ENCODE assay signal across 14 mouse cellular contexts in the genomic region with DNA sequence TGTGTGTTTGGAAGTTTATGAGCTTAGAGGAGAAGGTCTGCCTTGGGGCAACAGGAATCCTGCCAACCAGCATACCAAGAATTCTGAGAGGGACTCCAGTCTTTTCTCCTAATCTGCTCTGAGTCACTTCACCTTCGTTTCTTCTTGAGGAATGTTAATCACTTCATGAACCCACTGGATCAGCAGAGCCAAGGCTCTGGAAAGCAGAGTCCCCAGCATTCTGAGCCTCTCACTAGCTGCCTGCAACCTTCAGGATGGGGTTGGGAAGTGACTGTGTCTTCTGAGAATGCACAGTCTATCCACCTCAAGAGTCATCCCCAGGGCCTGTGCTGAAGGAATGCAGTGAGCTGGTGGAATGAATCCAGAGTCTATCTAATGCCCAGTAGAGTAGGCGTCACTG. TPM values are rescaled to one million over a fixed set of nuclear protein-coding genes. Genes with fewer than 3 reads are reported as not detected.
DNase-seq lines count a peak whose midpoint lies in the region; ATAC-seq and TF ChIP-seq lines count a peak whose summit lies in the region.
"Had no signal": no experiment of that assay in that cellular context is flagged by ENCODE, and none has a peak within 500 bp of the region (broad histone marks: within the 10 kb centered on the region; RNA-seq: fewer than 3 reads in every experiment).

No protein-coding gene starts in this region.

- no peak overlapping the region for H3K4me2 ChIP-seq in heart, embryonic 16.5 days (ENCODE audit: low read depth, low read length)
- H3K4me2 ChIP-seq in embryonic facial prominence, embryonic 14.5 days (ENCODE audit: low read depth, low read length) = no peak overlapping the region

- H3K27me3 ChIP-seq in heart, embryonic 16.5 days (ENCODE audit: control insufficient read depth, insufficient read depth, low read length) = no peaks in the 10 kb centered on the region
- H3K27me3 ChIP-seq in embryonic facial prominence, embryonic 14.5 days (replicated peaks; ENCODE audit: control insufficient read depth, insufficient read depth, low read length) = no peaks in the 10 kb centered on the region
- H3K27me3 ChIP-seq: CH12.LX had no signal

- intact Hi-C loops in heart, postnatal 14 days (cut with DNase I) = no loop called here
- intact Hi-C loops in left cerebral cortex, adult 2 months (cut with DNase I) = loop anchor here (5.0 kb wide), 1 partner anchor 156 kb away; no protein-coding TSS in a partner anchor

- DNase-seq in heart, postnatal 14 days = no peak
- DNase-seq in lung, postnatal 10 days = peak; percentile 41
- no peak for DNase-seq in lung, adult 2 months
- DNase-seq in embryonic facial prominence, embryonic 14.5 days (ENCODE audit: low spot score) = peak; percentile 70
- DNase-seq in yolk sac, embryonic 10.5 days (ENCODE audit: low spot score) = peak; percentile 42
- no peak for DNase-seq in left cerebral cortex, adult 2 months (ENCODE audit: extremely low spot score in 1 of 2, low spot score in 2 of 2)
- DNase-seq: gastrocnemius, postnatal 36 days; heart, postnatal 36 days; kidney, adult 9 months; midbrain, embryonic 14.5 days; thymus, adult 18-20 months had no signal

- H3K9me3 ChIP-seq in heart, embryonic 16.5 days (replicated peaks; ENCODE audit: control insufficient read depth, low read length) = no peaks in the 10 kb centered on the region
- H3K9me3 ChIP-seq in embryonic facial prominence, embryonic 14.5 days (ENCODE audit: control insufficient read depth, low read length) = no peaks in the 10 kb centered on the region

- H3K27ac ChIP-seq in heart, embryonic 16.5 days (ENCODE audit: low read length) = peak overlapping the region; percentile 51
- 0 out of 2 replicates have a peak overlapping the region, but pooled peaks have one; percentile 33 for H3K27ac ChIP-seq in embryonic facial prominence, embryonic 14.5 days (replicated peaks; ENCODE audit: low read depth, low read length)
- H3K27ac ChIP-seq in left cerebral cortex, adult 2 months = no peak overlapping the region

- WGBS in heart, embryonic 16.5 days = 35% methylated on average over 2 of the region's 2 CpGs
- 40% methylated on average over 2 of the region's 2 CpGs for WGBS in lung, adult 2 months
- 37% methylated on average over 2 of the region's 2 CpGs for WGBS in embryonic facial prominence, embryonic 14.5 days

- TF ChIP-seq CTCF in lung, adult 2 months (IDR thresholded peaks at IDR 0.05; ENCODE audit: insufficient read depth, low read length) = no peak
- TF ChIP-seq CTCF in left cerebral cortex, adult 2 months (IDR thresholded peaks at IDR 0.05) = no peak

- no peak overlapping the region for H3K9ac ChIP-seq in heart, embryonic 16.5 days (ENCODE audit: low read length)
- no peak overlapping the region for H3K9ac ChIP-seq in embryonic facial prominence, embryonic 14.5 days (ENCODE audit: low read depth, low read length)

- TF ChIP-seq POLR2A in lung, adult 2 months (IDR thresholded peaks at IDR 0.05; ENCODE audit: borderline replicate concordance, extremely low read depth, low read depth, low read length) = no peak

- peaks cover 8% of the 10 kb centered on the region for H3K4me1 ChIP-seq in heart, embryonic 16.5 days (ENCODE audit: control insufficient read depth, insufficient read depth, low read length)
- H3K4me1 ChIP-seq in lung, adult 2 months (ENCODE audit: control insufficient read depth, insufficient read depth, low read length) = peaks cover 8% of the 10 kb centered on the region; the same call in 1 of the 2 replicates
- H3K4me1 ChIP-seq in embryonic facial prominence, embryonic 14.5 days (ENCODE audit: control insufficient read depth, insufficient read depth, low read length) = peaks cover 14% of the 10 kb centered on the region

- ATAC-seq in heart, embryonic 16.5 days (replicated peaks; ENCODE audit: extremely low read depth, insufficient read depth, low FRiP score) = no peak
- no peak for ATAC-seq in embryonic facial prominence, embryonic 14.5 days (ENCODE audit: low read depth)
- ATAC-seq: forebrain, embryonic 16.5 days had no signal

- H3K36me3 ChIP-seq in heart, embryonic 16.5 days (ENCODE audit: control insufficient read depth, insufficient read depth) = peaks cover 20% of the 10 kb centered on the region
- H3K36me3 ChIP-seq in embryonic facial prominence, embryonic 14.5 days (ENCODE audit: control insufficient read depth, insufficient read depth, low read length) = peaks cover 16% of the 10 kb centered on the region

- H3K4me3 ChIP-seq in heart, embryonic 16.5 days (ENCODE audit: low read length) = no peak overlapping the region
- H3K4me3 ChIP-seq in lung, adult 2 months (replicated peaks; ENCODE audit: extremely low read depth, low read depth, low read length) = no peak overlapping the region
- H3K4me3 ChIP-seq in embryonic facial prominence, embryonic 14.5 days (ENCODE audit: low read depth, low read length) = no peak overlapping the region
- H3K4me3 ChIP-seq in left cerebral cortex, adult 2 months = no peak overlapping the region

RNA-seq across cellular contexts. Expression of gene 1700056E22Rik, which starts 42.7 kb away (rescaled TPM):
- 2.2 TPM in 2 replicates for polyA plus RNA-seq in heart, embryonic 16.5 days (2015; fragmentation: Nextera tagmentation; extraction: Ambion mirVana)
- total RNA-seq in heart, postnatal 14 days (2021) = under 1 TPM; 0.68 to 0.74 TPM
- polyA plus RNA-seq in lung, adult 2 months (2012; rRNA removed) = 0.97 and 1.9 TPM in 2 replicates
- 1.0 and 2.4 TPM in 2 replicates for polyA plus RNA-seq in embryonic facial prominence, embryonic 14.5 days (2014; fragmentation: Nextera tagmentation; extraction: Ambion mirVana)
- total RNA-seq in left cerebral cortex, adult 2 months (2021) = not detected

Comparison
In these comparisons a context has a peak if more than half of its experiments do, and no peak if none do; other contexts are left out.
1. DNase-seq: peak in lung, postnatal 10 days (single experiment), embryonic facial prominence, embryonic 14.5 days (single experiment) and yolk sac, embryonic 10.5 days (single experiment); none in heart, postnatal 14 days (0 of 2), lung, adult 2 months (single experiment) and left cerebral cortex, adult 2 months (0 of 2).